Mouse (Mus musculus): Measurements from ENCODE around the gene Galnt16. TPM values are rescaled to one million over a fixed set of nuclear protein-coding genes. Genes with fewer than 3 reads are reported as not detected.
A peak's percentile ranks its signal among the peaks of the same experiment; 100 is the strongest.

Galnt16 gene
- total and polyA plus RNA-seq, 3 experiments = 0.08 TPM; not detected in 2

DNA sequence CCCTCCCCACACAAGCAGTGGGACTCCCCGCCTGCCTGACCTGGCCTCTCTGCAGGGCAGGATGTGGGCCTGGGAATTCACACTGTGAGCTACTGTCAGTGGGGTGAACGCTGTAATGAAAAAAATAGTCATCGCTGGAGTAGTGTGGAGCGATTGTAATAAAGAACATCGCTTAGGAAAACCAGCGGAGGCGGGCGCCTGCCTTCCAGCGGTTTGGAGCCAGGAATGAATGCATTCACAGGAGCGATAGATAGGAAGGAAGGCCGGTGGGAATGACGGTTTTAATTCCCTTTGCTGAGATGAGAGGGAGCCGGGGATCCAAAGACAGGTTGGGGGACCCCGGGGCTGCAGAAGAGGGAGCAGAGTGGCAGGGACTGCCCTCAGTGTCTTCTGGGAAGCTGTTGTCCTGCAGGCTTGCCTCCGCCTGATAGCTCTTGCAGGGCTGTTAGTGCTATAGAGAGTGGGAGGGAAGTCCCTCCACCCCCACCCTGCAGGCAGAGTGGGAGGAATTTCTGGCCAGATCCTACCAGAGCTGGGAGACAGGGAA lies 56.8 kb downstream of the Galnt16 start:
- no peak overlapping the region for H3K9ac ChIP-seq (ENCODE audit: control insufficient read depth, low read depth, low read length, poor library complexity, severe bottlenecking)
- H3K4me1 ChIP-seq (ENCODE audit: control insufficient read depth in 1 of 2, insufficient read depth in 2 of 2, low read length in 2 of 2) = no peaks in the 10 kb centered on the region
- no peaks in the 10 kb centered on the region for H3K79me2 ChIP-seq (ENCODE audit: control insufficient read depth, insufficient read depth, low read length, poor library complexity)
- no peaks in the 10 kb centered on the region for H3K36me3 ChIP-seq (ENCODE audit: control insufficient read depth in 1 of 2, insufficient read depth in 2 of 2, low read length in 2 of 2)
- no peaks in the 10 kb centered on the region for H3K9me3 ChIP-seq (replicated peaks; ENCODE audit: insufficient read depth, low read length)
- no peak overlapping the region for H3K27ac ChIP-seq (ENCODE audit: control insufficient read depth, low read depth, low read length)
- H3K4me3 ChIP-seq (ENCODE audit: control insufficient read depth in 1 of 2, insufficient read depth in 1 of 2, low read depth in 2 of 2, low read length in 2 of 2) = no peak overlapping the region
- H3K27me3 ChIP-seq (ENCODE audit: control insufficient read depth in 1 of 2, insufficient read depth in 2 of 2, low read length in 2 of 2) = peaks cover 3 to 5% of the 10 kb centered on the region in 2 experiments; a peak in 3 of 4 replicates
- no peak for TF ChIP-seq CHD2 (IDR thresholded peaks at IDR 0.05; ENCODE audit: low read length)
- no peak for TF ChIP-seq USF1 (IDR thresholded peaks at IDR 0.05; ENCODE audit: low read depth, low read length)
- no peak for TF ChIP-seq CHD1 (IDR thresholded peaks at IDR 0.05; ENCODE audit: low read depth, low read length)
- TF ChIP-seq POLR2AphosphoS2 (IDR thresholded peaks at IDR 0.05; ENCODE audit: low read length) = no peak
- no peak for TF ChIP-seq ELF1 (IDR thresholded peaks at IDR 0.05; ENCODE audit: low read depth, low read length)
- TF ChIP-seq UBTF (IDR thresholded peaks at IDR 0.05; ENCODE audit: borderline replicate concordance, insufficient read depth, low read depth, low read length) = no peak
- DNase-seq (ENCODE audit: low read depth, low spot score) = no peak

GRCm38 (mm10) chr12:80577049-80577448 lies 59.0 kb downstream of the Galnt16 start:
- TF ChIP-seq RAD21 (IDR thresholded peaks at IDR 0.05; ENCODE audit: low read depth, low read length) (peak; percentile 24), NRF1 (IDR thresholded peaks at IDR 0.05; ENCODE audit: insufficient read depth, low read depth, low read length, poor library complexity, severe bottlenecking) (no peak), POLR2A (IDR thresholded peaks at IDR 0.05; ENCODE audit: control insufficient read depth in 1 of 2, insufficient read depth in 1 of 2, low read depth in 1 of 2, low read length in 2 of 2, poor library complexity in 1 of 2) (no peak), ZMIZ1 (IDR thresholded peaks at IDR 0.05; ENCODE audit: low read depth, low read length) (no peak), SMC3 (IDR thresholded peaks at IDR 0.05; ENCODE audit: low read depth, low read length) (peak; percentile 48), CTCF (IDR thresholded peaks at IDR 0.05 in 2 of 3, conservative IDR thresholded peaks at IDR 0.05 in 1 of 3; ENCODE audit: control insufficient read depth in 1 of 3, insufficient read depth in 1 of 3, low read depth in 2 of 3, low read length in 3 of 3, poor library complexity in 1 of 3, severe bottlenecking in 1 of 3) (peak; percentile 56 to 76 (median 69)), SIN3A (IDR thresholded peaks at IDR 0.05; ENCODE audit: low read length) (no peak)
- H3K4me1 ChIP-seq (ENCODE audit: control insufficient read depth in 1 of 2, insufficient read depth in 2 of 2, low read length in 2 of 2) = no peaks in the 10 kb centered on the region
- DNase-seq (ENCODE audit: low read depth, low spot score) = peak; percentile 57
- no peaks in the 10 kb centered on the region; a peak in 2 of 4 replicates for H3K27me3 ChIP-seq (ENCODE audit: control insufficient read depth in 1 of 2, insufficient read depth in 2 of 2, low read length in 2 of 2)
- no peaks in the 10 kb centered on the region for H3K79me2 ChIP-seq (ENCODE audit: control insufficient read depth, insufficient read depth, low read length, poor library complexity)
- no peak overlapping the region for H3K27ac ChIP-seq (ENCODE audit: control insufficient read depth, low read depth, low read length)
- no peaks in the 10 kb centered on the region for H3K36me3 ChIP-seq (ENCODE audit: control insufficient read depth in 1 of 2, insufficient read depth in 2 of 2, low read length in 2 of 2)
- H3K4me3 ChIP-seq (ENCODE audit: control insufficient read depth in 1 of 2, insufficient read depth in 1 of 2, low read depth in 2 of 2, low read length in 2 of 2) = no peak overlapping the region
- no peaks in the 10 kb centered on the region for H3K9me3 ChIP-seq (replicated peaks; ENCODE audit: insufficient read depth, low read length)
- no peak overlapping the region for H3K9ac ChIP-seq (ENCODE audit: control insufficient read depth, low read depth, low read length, poor library complexity, severe bottlenecking)

DNA sequence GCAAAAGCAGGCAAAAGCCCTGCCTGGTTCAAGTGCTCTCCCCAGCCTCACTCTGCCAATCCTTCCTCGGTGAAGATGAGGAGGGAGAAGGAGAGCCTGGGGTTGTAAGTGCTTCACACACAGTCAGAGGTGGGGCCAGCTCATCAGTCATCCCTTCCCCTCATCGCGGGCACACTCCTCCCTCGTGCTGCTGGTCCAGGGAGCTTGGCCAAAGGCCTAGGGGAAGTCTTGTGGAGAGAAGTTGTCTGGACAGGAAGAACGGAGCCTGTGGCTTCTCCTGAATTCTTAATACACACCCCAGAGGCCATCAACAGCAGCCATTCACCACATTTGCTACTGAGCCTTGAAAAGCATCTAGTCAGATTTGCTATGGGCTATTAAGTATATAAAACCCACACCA lies 63.3 kb downstream of the Galnt16 start:
- Histone ChIP-seq H3K9me3 (replicated peaks; ENCODE audit: insufficient read depth, low read length) (no peaks in the 10 kb centered on the region), H3K36me3 (ENCODE audit: control insufficient read depth in 1 of 2, insufficient read depth in 2 of 2, low read length in 2 of 2) (no peaks in the 10 kb centered on the region), H3K79me2 (ENCODE audit: control insufficient read depth, insufficient read depth, low read length, poor library complexity) (no peaks in the 10 kb centered on the region), H3K4me1 (ENCODE audit: control insufficient read depth in 1 of 2, insufficient read depth in 2 of 2, low read length in 2 of 2) (no peaks in the 10 kb centered on the region), H3K4me3 (ENCODE audit: control insufficient read depth in 1 of 2, insufficient read depth in 1 of 2, low read depth in 2 of 2, low read length in 2 of 2) (no peak overlapping the region), H3K27me3 (ENCODE audit: control insufficient read depth in 1 of 2, insufficient read depth in 2 of 2, low read length in 2 of 2) (no peaks in the 10 kb centered on the region; a peak in 2 of 4 replicates), H3K9ac (ENCODE audit: control insufficient read depth, low read depth, low read length, poor library complexity, severe bottlenecking) (no peak overlapping the region), H3K27ac (ENCODE audit: control insufficient read depth, low read depth, low read length) (no peak overlapping the region)
- TF ChIP-seq RCOR1 (IDR thresholded peaks at IDR 0.05; ENCODE audit: low read depth, low read length) (no peak), EP300 (IDR thresholded peaks at IDR 0.05; ENCODE audit: low read depth in 1 of 2, low read length in 2 of 2) (no peak), USF2 (IDR thresholded peaks at IDR 0.05; ENCODE audit: borderline replicate concordance in 1 of 2, insufficient read depth in 1 of 2, low read depth in 1 of 2, low read length in 2 of 2) (no peak), SMC3 (IDR thresholded peaks at IDR 0.05; ENCODE audit: low read depth, low read length) (no peak), MAX (IDR thresholded peaks at IDR 0.05; ENCODE audit: low read length) (no peak), ZC3H11A (IDR thresholded peaks at IDR 0.05; ENCODE audit: low read depth, low read length) (no peak), TBP (IDR thresholded peaks at IDR 0.05; ENCODE audit: low read depth, low read length) (no peak), CHD2 (IDR thresholded peaks at IDR 0.05; ENCODE audit: low read length) (no peak), MEF2A (IDR thresholded peaks at IDR 0.05; ENCODE audit: extremely low read depth, insufficient replicate concordance, low read depth, low read length, poor library complexity, severe bottlenecking) (no peak), TCF12 (IDR thresholded peaks at IDR 0.05; ENCODE audit: low read depth, low read length) (no peak), NRF1 (IDR thresholded peaks at IDR 0.05; ENCODE audit: insufficient read depth, low read depth, low read length, poor library complexity, severe bottlenecking) (no peak), GATA1 (IDR thresholded peaks at IDR 0.05; ENCODE audit: low read depth, low read length) (no peak)
- DNase-seq (ENCODE audit: low read depth, low spot score) = no peak
